Mouse (Mus musculus) liver, adult (tissue): ENCODE measurements around the gene Usp22.

Experiments used
- GATA4 ChIP-seq: IDR thresholded peaks from 2 replicates; pipeline ENCODE4 v1.6.1; 2014; ENCODE audit warnings: mild to moderate bottlenecking, low read length; ENCODE audit not compliant: insufficient replicate concordance

Gene Usp22

DNA sequence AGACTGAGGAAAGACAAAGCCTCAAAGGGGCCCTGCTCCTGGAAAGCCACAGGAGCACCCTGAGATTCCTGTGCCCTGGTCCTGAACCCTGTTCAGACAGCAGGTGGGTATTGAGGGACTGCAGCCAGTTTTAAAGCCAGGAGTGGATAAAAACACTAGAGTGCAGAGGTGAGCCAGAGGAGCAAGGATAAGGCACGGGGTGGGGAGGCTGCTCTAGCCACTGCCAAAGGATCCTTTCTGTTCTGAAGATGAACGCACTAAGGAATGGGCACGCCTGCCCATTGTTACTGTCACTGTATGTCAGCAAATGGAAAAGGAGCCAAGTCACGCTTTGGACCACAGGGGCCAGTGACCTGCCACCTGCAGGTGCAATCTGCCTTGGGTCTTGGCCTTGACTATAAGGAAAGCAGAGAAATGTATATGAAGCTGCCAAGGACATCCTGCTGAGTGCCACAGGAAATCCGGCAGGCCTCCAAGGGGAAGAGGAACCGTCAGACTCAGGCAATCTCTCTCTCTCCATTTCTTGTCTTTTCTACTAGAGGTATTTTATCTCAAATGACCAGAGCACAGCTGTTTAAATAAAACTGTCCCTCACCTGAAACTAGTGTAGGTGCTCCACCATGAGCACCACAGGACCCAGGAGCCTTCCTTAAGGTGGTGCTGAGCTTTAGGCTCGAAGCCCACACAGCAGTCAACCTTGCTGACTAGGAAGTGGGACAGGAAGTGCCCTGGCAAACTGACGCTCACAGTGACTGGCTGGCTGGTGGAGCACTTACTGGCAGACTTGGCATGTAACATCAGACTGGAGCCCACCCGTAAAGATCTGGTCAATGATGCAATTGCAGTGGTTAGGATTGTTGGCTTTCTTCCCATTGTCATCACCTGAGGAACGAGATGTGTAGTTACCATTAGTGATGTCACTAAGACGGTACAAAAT, 14.8 kb downstream of the Usp22 start:
- TF ChIP-seq GATA4: no peak

GRCm38 (mm10) chr11:61158141-61158540, 16.7 kb downstream of the Usp22 start:
- no peak for TF ChIP-seq GATA4

DNA sequence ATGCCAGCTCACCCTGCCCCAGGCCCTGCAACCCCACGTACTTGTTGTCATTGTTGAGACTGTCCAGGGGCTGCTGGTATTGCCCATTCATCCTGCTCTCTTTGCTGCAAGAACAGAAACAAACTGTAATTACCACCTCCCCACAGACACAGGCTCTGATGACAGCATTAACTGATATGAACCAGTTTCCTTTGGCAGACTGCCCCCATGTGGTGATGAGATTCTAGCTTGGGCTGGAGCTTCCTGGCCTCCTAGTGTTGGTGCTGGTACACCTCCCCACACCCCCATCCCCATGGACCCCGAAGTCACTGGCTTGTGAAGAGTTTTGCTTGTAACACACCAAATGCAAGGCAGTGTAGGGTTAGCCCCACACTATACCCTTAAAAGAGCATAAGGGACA, 19.1 kb downstream of the Usp22 start:
- no peak for TF ChIP-seq GATA4

- TF ChIP-seq GATA4: no peak
Observed at GRCm38 (mm10) chr11:61150233-61151001, 24.4 kb downstream of the Usp22 start.

DNA sequence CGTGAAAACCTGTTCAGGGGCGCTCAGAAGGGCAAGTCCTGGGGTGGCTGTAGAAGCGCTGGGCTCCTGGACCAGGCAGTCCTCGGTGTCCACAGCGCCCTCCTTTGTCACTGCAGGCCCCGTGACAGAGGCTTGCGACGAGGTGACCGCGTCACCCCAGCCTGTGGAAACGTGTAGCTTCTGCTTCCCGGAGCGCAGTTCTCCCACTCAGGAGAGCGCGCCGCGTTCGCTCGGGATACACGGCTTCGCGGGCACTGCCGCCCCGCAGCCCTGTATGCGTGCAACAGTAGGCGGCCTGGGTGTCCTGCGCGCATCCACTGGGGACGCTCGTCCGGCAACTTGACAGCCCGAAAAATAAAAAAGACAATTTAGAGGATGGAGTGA, 27.6 kb downstream of the Usp22 start:
- TF ChIP-seq GATA4: no peak

DNA sequence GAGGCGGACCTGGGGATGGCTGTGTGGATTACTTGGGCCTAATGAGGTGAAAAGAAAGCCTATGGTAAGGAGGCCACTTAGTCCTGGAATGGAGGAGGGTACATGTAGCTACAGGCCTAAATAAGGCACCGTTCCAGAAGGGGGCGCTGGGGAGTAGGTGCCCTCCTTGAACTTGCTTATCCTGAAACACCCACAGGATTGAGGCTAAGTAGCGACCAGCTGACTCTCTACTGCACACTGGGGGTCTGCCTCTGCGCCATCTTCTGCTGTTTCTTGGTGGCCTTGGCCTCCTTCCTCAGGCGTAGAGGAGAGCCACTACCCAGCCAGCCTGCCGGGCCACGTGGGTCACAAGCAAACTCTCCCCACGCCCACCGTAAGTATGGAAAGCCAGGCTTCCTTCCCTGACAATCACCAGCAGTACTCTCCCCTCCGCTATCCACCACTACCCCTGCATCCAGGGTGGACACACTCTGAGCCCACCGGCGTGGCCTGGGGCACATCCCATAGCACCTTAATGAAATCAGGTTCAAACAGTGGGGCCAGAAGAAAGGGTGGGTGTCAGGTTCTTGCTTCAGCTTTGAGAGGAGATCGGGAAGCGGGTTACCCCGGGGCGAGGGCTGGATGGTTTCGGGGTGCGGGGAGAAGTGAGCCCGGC, 28.1 kb downstream of the Usp22 start:
- no peak for TF ChIP-seq GATA4

DNA sequence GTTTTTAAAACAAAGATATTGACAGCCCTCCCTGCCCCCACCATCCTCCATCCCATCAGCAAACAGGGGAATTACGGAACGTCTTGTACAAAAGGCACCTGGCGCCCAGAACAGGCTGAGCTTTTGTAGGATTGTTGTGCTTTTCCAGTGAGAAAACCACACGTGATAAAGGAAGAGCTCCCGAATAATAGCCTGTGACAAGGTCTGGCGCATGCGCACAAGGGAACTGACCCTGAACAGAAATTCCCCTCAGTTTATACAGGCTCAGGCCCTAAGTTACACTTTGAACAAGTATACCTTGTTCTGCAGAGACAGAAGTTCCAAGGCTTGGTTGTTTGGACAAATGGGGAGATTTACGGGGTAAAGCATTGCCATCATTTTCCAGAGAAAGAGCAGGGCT, 29.3 kb downstream of the Usp22 start:
- TF ChIP-seq GATA4: no peak

DNA sequence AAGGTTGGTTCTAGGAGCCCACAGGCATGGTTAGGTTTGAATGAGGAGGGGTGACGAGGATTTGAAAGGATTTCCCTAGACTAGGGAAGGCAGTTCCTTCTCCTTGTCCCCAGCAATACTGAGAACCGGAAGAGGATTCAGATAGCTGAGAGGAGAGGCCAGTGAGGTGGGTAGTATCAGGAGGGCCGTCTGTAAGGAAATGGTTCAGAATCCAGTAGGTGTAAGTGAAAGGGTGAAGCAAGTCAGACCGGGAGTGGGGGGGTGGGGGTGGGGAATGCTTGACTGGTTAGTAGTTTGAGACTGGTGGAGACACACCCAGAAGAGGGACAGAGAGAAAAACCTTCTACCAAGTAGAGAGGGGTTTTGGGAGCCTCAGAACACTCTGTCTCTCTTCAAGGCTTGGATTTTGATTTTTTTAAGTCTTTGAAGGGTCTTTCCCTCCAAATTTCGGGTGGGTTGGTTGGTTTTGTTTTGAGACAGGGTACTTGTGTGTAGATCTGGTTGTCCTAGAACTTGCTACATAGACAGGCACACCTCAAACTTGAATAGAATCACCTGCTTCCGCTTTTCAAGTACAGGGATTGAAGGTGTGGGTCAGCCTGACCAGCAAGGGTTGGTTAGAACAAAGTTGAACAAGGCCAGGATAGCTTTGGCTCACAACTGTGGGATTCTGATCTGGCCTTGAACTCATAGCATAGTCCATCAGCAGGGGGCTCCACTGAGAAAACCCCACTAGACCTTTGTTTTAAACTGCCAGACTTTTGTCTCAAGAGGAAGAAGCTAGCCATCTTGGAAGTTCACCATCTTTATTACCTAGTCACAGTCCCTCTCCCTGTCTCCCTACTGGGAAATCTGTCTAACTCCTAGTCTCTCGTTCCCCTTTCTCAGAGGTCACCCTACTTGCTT, 31.0 kb downstream of the Usp22 start:
- no peak for TF ChIP-seq GATA4

GRCm38 (mm10) chr11:61142941-61143530, 31.8 kb downstream of the Usp22 start:
- TF ChIP-seq GATA4: no peak

DNA sequence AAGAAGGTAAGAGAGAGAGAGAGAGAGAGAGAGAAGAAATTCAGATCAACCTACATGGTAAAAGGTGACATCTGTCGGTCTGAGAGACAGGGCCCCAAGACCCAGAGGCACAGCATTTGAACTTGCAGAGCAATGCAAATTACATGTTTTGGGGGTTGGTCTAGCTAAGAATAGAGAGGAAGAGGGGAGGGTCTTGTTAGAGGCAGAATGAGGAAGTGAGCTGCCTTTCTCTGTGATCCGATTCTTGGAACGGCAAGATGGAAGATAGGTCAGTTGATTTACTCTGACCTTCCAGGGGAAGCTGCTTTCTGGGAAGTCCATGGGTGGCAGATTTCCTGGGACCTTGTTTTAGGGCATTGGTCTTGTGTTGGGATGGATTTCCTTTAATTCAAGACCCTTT, 32.6 kb downstream of the Usp22 start:
- no peak for TF ChIP-seq GATA4

- TF ChIP-seq GATA4: no peak
Observed at GRCm38 (mm10) chr11:61141693-61142092, 33.2 kb downstream of the Usp22 start.

DNA sequence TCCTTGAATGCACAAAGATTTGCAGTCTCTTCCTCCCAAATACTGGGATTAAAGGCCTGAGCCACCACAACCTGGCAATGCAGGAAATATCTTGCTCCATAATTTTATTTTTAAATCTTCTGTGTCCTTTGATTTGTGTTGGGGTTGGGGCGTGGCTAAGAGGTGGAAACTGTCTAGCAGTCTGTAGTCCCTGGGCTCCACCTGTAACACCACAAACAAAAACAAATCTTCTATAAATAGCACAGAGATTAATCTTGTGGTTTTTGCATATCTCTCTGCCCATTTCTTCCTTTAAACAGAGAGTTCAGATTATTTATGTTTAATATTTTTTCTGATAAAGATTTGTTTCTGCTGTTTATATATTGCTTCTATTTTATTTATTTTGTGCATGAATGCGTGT, 41.9 kb downstream of the Usp22 start:
- no peak for TF ChIP-seq GATA4

GRCm38 (mm10) chr11:61129305-61129704, 45.5 kb downstream of the Usp22 start:
- no peak for TF ChIP-seq GATA4

DNA sequence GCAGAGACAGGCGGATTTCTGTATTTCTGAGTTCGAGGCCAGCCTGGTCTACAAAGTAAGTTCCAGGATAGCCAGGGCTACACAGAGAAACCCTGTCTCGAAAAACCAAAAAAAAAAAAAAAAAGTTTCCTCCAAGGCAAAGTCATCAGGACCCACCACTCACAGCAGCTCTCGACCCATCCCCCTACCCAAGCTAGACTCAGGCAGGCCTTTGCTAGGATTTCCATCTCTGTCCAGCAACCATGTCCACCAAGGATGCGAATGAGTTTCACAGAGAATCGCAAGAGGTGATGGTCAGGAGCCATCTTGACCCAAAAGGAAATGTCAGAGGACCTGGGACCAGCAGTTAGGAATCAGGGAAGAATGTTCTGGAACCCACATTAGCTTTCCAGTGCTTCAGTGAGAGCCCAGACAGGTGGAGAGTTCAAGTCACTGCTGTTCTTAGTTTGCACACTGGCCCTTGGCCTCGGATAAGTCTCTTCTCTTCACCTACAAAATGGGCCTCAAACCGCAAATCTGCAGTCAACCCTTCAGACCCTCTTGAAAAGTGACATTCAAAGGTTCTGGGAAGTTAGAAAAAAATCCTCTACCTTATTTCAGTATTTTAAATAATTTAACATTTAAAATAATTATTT, 47.3 kb downstream of the Usp22 start:
- TF ChIP-seq GATA4: no peak
